Mouse (Mus musculus) lung, adult 2 months (tissue): ENCODE results near the gene Abi3bp.

ENCODE experiments used
- CTCF ChIP-seq: fragments of 200-500 bp; IDR thresholded peaks from 2 replicates; pipeline ENCODE4 v1.5.1; 2011; ENCODE audit warnings: mild to moderate bottlenecking, low read length, control low read depth; ENCODE audit not compliant: insufficient read depth
- POLR2A ChIP-seq: fragments of 200-500 bp; IDR thresholded peaks from 2 replicates; pipeline ENCODE4 v1.6.1; 2011; ENCODE audit warnings: low read depth, mild to moderate bottlenecking, control low read depth, low read length, borderline replicate concordance; ENCODE audit errors: extremely low read depth

DNA sequence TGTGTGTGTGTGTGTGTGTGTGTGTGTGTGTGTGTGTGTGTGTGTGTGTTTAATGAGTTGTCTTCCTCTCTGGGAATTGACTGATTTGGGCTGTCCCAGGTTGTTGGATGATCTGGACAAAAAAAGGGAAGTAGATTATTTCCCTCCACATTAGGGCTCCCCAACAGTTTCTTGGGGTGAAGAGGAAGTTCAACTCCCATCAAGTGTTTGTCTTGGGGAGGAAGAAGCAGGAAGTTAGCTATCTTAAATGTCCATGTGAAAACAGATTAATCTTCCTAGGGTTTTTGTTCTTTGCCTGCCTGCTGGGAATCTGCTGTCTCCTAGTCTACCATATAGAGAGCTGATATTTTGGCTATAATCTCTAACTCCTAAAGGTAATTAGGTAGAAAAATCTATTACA lies 181.2 kb downstream of the Abi3bp start:
- TF ChIP-seq POLR2A: no peak
- no peak for TF ChIP-seq CTCF
